Mouse (Mus musculus): ENCODE measurements around the gene Brpf3. TPM values are rescaled to one million over a fixed set of nuclear protein-coding genes. Genes with fewer than 3 reads are reported as not detected.

Brpf3 gene
- polyA plus RNA-seq, 1 experiment from 2014 or later, result 9.0 TPM

GRCm38 (mm10) chr17:28882316-28882715 lies 81.4 kb downstream of the Brpf3 start:
- no peak overlapping the region for H3K27ac ChIP-seq (ENCODE audit: low read depth, low read length)
- no peak overlapping the region for H3K9ac ChIP-seq (ENCODE audit: low read length)
- no peak overlapping the region for H3K4me3 ChIP-seq (ENCODE audit: low read depth, low read length)
- ATAC-seq (ENCODE audit: insufficient read depth, low FRiP score, low TSS enrichment) (no peak), DNase-seq (ENCODE audit: low spot score) (peak; percentile 84)
- no peaks in the 10 kb centered on the region for H3K36me3 ChIP-seq (ENCODE audit: control insufficient read depth, insufficient read depth, low read length)
- H3K4me2 ChIP-seq (ENCODE audit: low read depth), result no peak overlapping the region
- H3K4me1 ChIP-seq (ENCODE audit: control insufficient read depth, insufficient read depth, low read length), result no peaks in the 10 kb centered on the region
- no peaks in the 10 kb centered on the region for H3K9me3 ChIP-seq (ENCODE audit: control insufficient read depth, low read length)
- 5% methylated on average over 12 of the region's 12 CpGs for WGBS
- no peaks in the 10 kb centered on the region for H3K27me3 ChIP-seq (ENCODE audit: control insufficient read depth, insufficient read depth, low read length)

GRCm38 (mm10) chr17:28882810-28883209 lies 81.9 kb downstream of the Brpf3 start:
- H3K4me2 ChIP-seq (ENCODE audit: low read depth), result no peak overlapping the region
- H3K4me1 ChIP-seq (ENCODE audit: control insufficient read depth, insufficient read depth, low read length), result no peaks in the 10 kb centered on the region
- no peaks in the 10 kb centered on the region for H3K36me3 ChIP-seq (ENCODE audit: control insufficient read depth, insufficient read depth, low read length)
- no peak for ATAC-seq (ENCODE audit: insufficient read depth, low FRiP score, low TSS enrichment)
- no peak overlapping the region for H3K4me3 ChIP-seq (ENCODE audit: low read depth, low read length)
- WGBS, result 54% methylated on average over 8 of the region's 8 CpGs
- no peak for DNase-seq (ENCODE audit: low spot score)
- no peaks in the 10 kb centered on the region for H3K9me3 ChIP-seq (ENCODE audit: control insufficient read depth, low read length)
- H3K27me3 ChIP-seq (ENCODE audit: control insufficient read depth, insufficient read depth, low read length), result no peaks in the 10 kb centered on the region
- no peak overlapping the region for H3K27ac ChIP-seq (ENCODE audit: low read depth, low read length)
- H3K9ac ChIP-seq (ENCODE audit: low read length), result no peak overlapping the region

GRCm38 (mm10) chr17:28883941-28884516 lies 83.1 kb downstream of the Brpf3 start:
- no peak overlapping the region for H3K4me2 ChIP-seq (ENCODE audit: low read depth)
- H3K9me3 ChIP-seq (ENCODE audit: control insufficient read depth, low read length), result 0 out of 2 replicates have a peak, but pooled peaks cover 4% of the 10 kb centered on the region
- no peaks in the 10 kb centered on the region for H3K4me1 ChIP-seq (ENCODE audit: control insufficient read depth, insufficient read depth, low read length)
- 74% methylated on average over 10 of the region's 10 CpGs for WGBS
- no peak for DNase-seq (ENCODE audit: low spot score)
- H3K4me3 ChIP-seq (ENCODE audit: low read depth, low read length), result no peak overlapping the region
- H3K36me3 ChIP-seq (ENCODE audit: control insufficient read depth, insufficient read depth, low read length), result no peaks in the 10 kb centered on the region
- H3K27me3 ChIP-seq (ENCODE audit: control insufficient read depth, insufficient read depth, low read length), result no peaks in the 10 kb centered on the region
- no peak overlapping the region for H3K9ac ChIP-seq (ENCODE audit: low read length)
- H3K27ac ChIP-seq (ENCODE audit: low read depth, low read length), result no peak overlapping the region
- ATAC-seq (ENCODE audit: insufficient read depth, low FRiP score, low TSS enrichment), result no peak

GRCm38 (mm10) chr17:28885231-28885630 lies 84.3 kb downstream of the Brpf3 start:
- Histone ChIP-seq H3K9me3 (ENCODE audit: control insufficient read depth, low read length) (0 out of 2 replicates have a peak, but pooled peaks cover 4% of the 10 kb centered on the region), H3K4me3 (ENCODE audit: low read depth, low read length) (no peak overlapping the region), H3K4me1 (ENCODE audit: control insufficient read depth, insufficient read depth, low read length) (no peaks in the 10 kb centered on the region), H3K36me3 (ENCODE audit: control insufficient read depth, insufficient read depth, low read length) (no peaks in the 10 kb centered on the region), H3K27me3 (ENCODE audit: control insufficient read depth, insufficient read depth, low read length) (no peaks in the 10 kb centered on the region), H3K27ac (ENCODE audit: low read depth, low read length) (no peak overlapping the region), H3K4me2 (ENCODE audit: low read depth) (no peak overlapping the region), H3K9ac (ENCODE audit: low read length) (no peak overlapping the region)
- ATAC-seq (ENCODE audit: insufficient read depth, low FRiP score, low TSS enrichment), result no peak
- WGBS, result 88% methylated on average over 8 of the region's 8 CpGs
- no peak for DNase-seq (ENCODE audit: low spot score)

GRCm38 (mm10) chr17:28886266-28886665 lies 85.4 kb downstream of the Brpf3 start:
- 85% methylated on average over 8 of the region's 8 CpGs for WGBS
- no peak overlapping the region for H3K27ac ChIP-seq (ENCODE audit: low read depth, low read length)
- no peak overlapping the region for H3K4me2 ChIP-seq (ENCODE audit: low read depth)
- DNase-seq (ENCODE audit: low spot score) (no peak), ATAC-seq (ENCODE audit: insufficient read depth, low FRiP score, low TSS enrichment) (no peak)
- H3K9ac ChIP-seq (ENCODE audit: low read length), result no peak overlapping the region
- no peaks in the 10 kb centered on the region for H3K27me3 ChIP-seq (ENCODE audit: control insufficient read depth, insufficient read depth, low read length)
- no peak overlapping the region for H3K4me3 ChIP-seq (ENCODE audit: low read depth, low read length)
- H3K9me3 ChIP-seq (ENCODE audit: control insufficient read depth, low read length), result 0 out of 2 replicates have a peak, but pooled peaks cover 4% of the 10 kb centered on the region
- no peaks in the 10 kb centered on the region for H3K4me1 ChIP-seq (ENCODE audit: control insufficient read depth, insufficient read depth, low read length)
- H3K36me3 ChIP-seq (ENCODE audit: control insufficient read depth, insufficient read depth, low read length), result no peaks in the 10 kb centered on the region

Other genes starting within 250 kb of the Brpf3 start
- not detected in 2 replicates for gene Clps, start 240.3 kb upstream of the Brpf3 start, polyA plus RNA-seq (2014; fragmentation: Nextera tagmentation; extraction: Ambion mirVana)
- gene Lhfpl5, start 225.4 kb upstream of the Brpf3 start, polyA plus RNA-seq (2014; fragmentation: Nextera tagmentation; extraction: Ambion mirVana), result 1.8 and 2.4 TPM in 2 replicates
- gene Srpk1, start 178.4 kb upstream of the Brpf3 start, polyA plus RNA-seq (2014; fragmentation: Nextera tagmentation; extraction: Ambion mirVana), result 109 and 117 TPM in 2 replicates
- gene Slc26a8, start 110.9 kb upstream of the Brpf3 start, polyA plus RNA-seq (2014; fragmentation: Nextera tagmentation; extraction: Ambion mirVana), result 0.62 and 0.80 TPM in 2 replicates
- 46.6 and 52.5 TPM in 2 replicates for gene Mapk14, start 109.8 kb upstream of the Brpf3 start, polyA plus RNA-seq (2014; fragmentation: Nextera tagmentation; extraction: Ambion mirVana)
- 0.95 and 1.1 TPM in 2 replicates for gene AC170998.1, start 75.0 kb upstream of the Brpf3 start, polyA plus RNA-seq (2014; fragmentation: Nextera tagmentation; extraction: Ambion mirVana)
- gene Mapk13, start 31.8 kb upstream of the Brpf3 start, polyA plus RNA-seq (2014; fragmentation: Nextera tagmentation; extraction: Ambion mirVana), result 1.8 and 2.7 TPM in 2 replicates
- gene Pnpla1, start 57.3 kb downstream of the Brpf3 start, polyA plus RNA-seq (2014; fragmentation: Nextera tagmentation; extraction: Ambion mirVana), result not detected in 2 replicates
- gene 4930539E08Rik, start 114.2 kb downstream of the Brpf3 start, polyA plus RNA-seq (2014; fragmentation: Nextera tagmentation; extraction: Ambion mirVana), result 0.15 and 0.23 TPM in 2 replicates
- gene Pxt1, start 142.8 kb downstream of the Brpf3 start, polyA plus RNA-seq (2014; fragmentation: Nextera tagmentation; extraction: Ambion mirVana), result not detected in 2 replicates
- 109 and 118 TPM in 2 replicates for gene Kctd20, start 150.9 kb downstream of the Brpf3 start, polyA plus RNA-seq (2014; fragmentation: Nextera tagmentation; extraction: Ambion mirVana)
- gene Stk38, start 206.9 kb downstream of the Brpf3 start, polyA plus RNA-seq (2014; fragmentation: Nextera tagmentation; extraction: Ambion mirVana), result 141 and 145 TPM in 2 replicates
- 784 and 802 TPM in 2 replicates for gene Srsf3, start 231.5 kb downstream of the Brpf3 start, polyA plus RNA-seq (2014; fragmentation: Nextera tagmentation; extraction: Ambion mirVana)